Mouse (Mus musculus) neutrophil, adult 83 days (primary cell): Measurements from ENCODE around the gene Olfr419. TPM values are rescaled to one million over a fixed set of nuclear protein-coding genes. Genes with fewer than 3 reads are reported as not detected.

Experiments
- total RNA-seq, 2 experiments: library from RNA; stranded (reverse); gene quantifications; one replicate each; pipeline ENCODE4 v1.2.4; 2023

Gene Olfr419
- not detected for total RNA-seq

DNA sequence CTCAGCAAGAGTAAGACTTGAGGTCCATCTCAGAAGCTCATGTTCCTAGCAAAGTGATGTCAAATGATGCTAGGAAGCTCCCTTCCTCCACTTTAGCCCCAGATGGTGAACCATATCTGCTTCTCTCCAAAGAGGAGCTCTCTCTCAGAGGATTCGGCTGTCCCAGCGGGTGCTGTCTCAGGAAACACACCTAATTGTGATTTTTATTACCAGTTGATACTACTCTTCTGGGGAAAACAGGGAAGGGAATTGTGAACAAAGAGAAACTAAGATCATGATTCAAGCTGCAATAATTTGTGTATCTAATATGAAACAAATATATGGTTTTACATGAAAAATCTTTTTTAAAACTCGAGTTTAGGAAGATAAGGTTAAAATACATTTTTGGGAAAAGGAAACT, at the start of gene Olfr419:
TSS of gene Olfr419 (minus strand) at position 101 of the 400 bp plus-strand sequence.

Other genes starting within 250 kb of the Olfr419 start
- gene Ifi205, start 220.3 kb downstream of the Olfr419 start, total RNA-seq = 10 to 100 TPM in 1 of 2 experiments, 1 to 10 TPM in 1; 6.6 to 10.1 TPM
- under 1 TPM in 1 of 2 experiments, not detected in 1; 0.33 TPM for gene Olfr433, start 211.4 kb downstream of the Olfr419 start, total RNA-seq
- gene Olfr432, start 202.9 kb downstream of the Olfr419 start, total RNA-seq = not detected
- gene Olfr430, start 185.5 kb downstream of the Olfr419 start, total RNA-seq = not detected
- gene Olfr429, start 167.7 kb downstream of the Olfr419 start, total RNA-seq = not detected
- not detected for gene Olfr427, start 155.2 kb downstream of the Olfr419 start, total RNA-seq
- gene Olfr231, start 130.9 kb downstream of the Olfr419 start, total RNA-seq = not detected
- not detected for gene Olfr424, start 120.5 kb downstream of the Olfr419 start, total RNA-seq
- not detected for gene Olfr420, start 96.4 kb downstream of the Olfr419 start, total RNA-seq
- gene Spta1, start 79.3 kb downstream of the Olfr419 start, total RNA-seq = 10 to 100 TPM; 11.2 to 18.5 TPM
- not detected for gene Mptx1, start 78.5 kb upstream of the Olfr419 start, total RNA-seq
- gene Olfr417, start 113.1 kb upstream of the Olfr419 start, total RNA-seq = not detected
- gene Olfr248, start 139.0 kb upstream of the Olfr419 start, total RNA-seq = not detected
- gene Olfr414, start 172.0 kb upstream of the Olfr419 start, total RNA-seq = not detected
- not detected for gene Olfr220, start 190.0 kb upstream of the Olfr419 start, total RNA-seq
- under 1 TPM; 0.04 to 0.09 TPM for gene Fmn2, start 249.8 kb upstream of the Olfr419 start, total RNA-seq